Mouse (Mus musculus): ENCODE measurements around the gene Psmc3. TPM values are rescaled to one million over a fixed set of nuclear protein-coding genes. Genes with fewer than 3 reads are reported as not detected.

Psmc3 gene
- polyA plus RNA-seq, 1 experiment: 333 TPM

GRCm38 (mm10) chr2:91078314-91079025 is 24.7 kb downstream of the Psmc3 start:
- Histone ChIP-seq H3K4me3 (replicated peaks; ENCODE audit: control insufficient read depth, low read depth, low read length) (peak overlapping the region; percentile 57), H3K27ac (ENCODE audit: control insufficient read depth, insufficient read depth, low read depth, low read length, poor library complexity) (peak overlapping the region; percentile 84), H3K4me1 (ENCODE audit: control insufficient read depth, insufficient read depth, low read length) (peaks cover 8% of the 10 kb centered on the region)
- WGBS: under 1% methylated on average over 35 of the region's 36 CpGs
- TF ChIP-seq POLR2A (IDR thresholded peaks at IDR 0.05; ENCODE audit: borderline replicate concordance, control insufficient read depth, low read depth, low read length) (no peak; the same call in 1 of the 2 replicates), CTCF (IDR thresholded peaks at IDR 0.05; ENCODE audit: control insufficient read depth, insufficient read depth, low read length) (no peak)

- peaks cover 8% of the 10 kb centered on the region for H3K4me1 ChIP-seq (ENCODE audit: control insufficient read depth, insufficient read depth, low read length)
- H3K4me3 ChIP-seq (replicated peaks; ENCODE audit: control insufficient read depth, low read depth, low read length): peak overlapping the region; percentile 16
- TF ChIP-seq POLR2A (IDR thresholded peaks at IDR 0.05; ENCODE audit: borderline replicate concordance, control insufficient read depth, low read depth, low read length): no peak
- 27% methylated on average over 5 of the region's 5 CpGs for WGBS
- H3K27ac ChIP-seq (ENCODE audit: control insufficient read depth, insufficient read depth, low read depth, low read length, poor library complexity): peak overlapping the region; percentile 84
These were observed 25.2 kb downstream of the Psmc3 start for GRCm38 (mm10) chr2:91079026-91079384.

- 20% methylated on average over 8 of the region's 8 CpGs for WGBS
- Histone ChIP-seq H3K4me1 (ENCODE audit: control insufficient read depth, insufficient read depth, low read length) (peaks cover 10% of the 10 kb centered on the region), H3K4me3 (replicated peaks; ENCODE audit: control insufficient read depth, low read depth, low read length) (no peak overlapping the region), H3K27ac (ENCODE audit: control insufficient read depth, insufficient read depth, low read depth, low read length, poor library complexity) (peak overlapping the region; percentile 32)
- TF ChIP-seq POLR2A (IDR thresholded peaks at IDR 0.05; ENCODE audit: borderline replicate concordance, control insufficient read depth, low read depth, low read length): no peak
- TF ChIP-seq CTCF (IDR thresholded peaks at IDR 0.05; ENCODE audit: control insufficient read depth, insufficient read depth, low read length): no peak
These were observed 27.1 kb downstream of the Psmc3 start for GRCm38 (mm10) chr2:91080784-91081513.

- Histone ChIP-seq H3K4me3 (replicated peaks; ENCODE audit: control insufficient read depth, low read depth, low read length) (peak within 1 kb of the TSS; percentile 59), H3K27ac (ENCODE audit: control insufficient read depth, insufficient read depth, low read depth, low read length, poor library complexity) (peak within 1 kb of the TSS; percentile 89), H3K4me1 (ENCODE audit: control insufficient read depth, insufficient read depth, low read length) (peaks cover 14% of the 10 kb centered on the region)
- 20% methylated on average over 13 of the region's 13 CpGs for WGBS
- no peak for TF ChIP-seq CTCF (IDR thresholded peaks at IDR 0.05; ENCODE audit: control insufficient read depth, insufficient read depth, low read length)
- peak; percentile 40; the same call in 1 of the 2 replicates for TF ChIP-seq POLR2A (IDR thresholded peaks at IDR 0.05; ENCODE audit: borderline replicate concordance, control insufficient read depth, low read depth, low read length)
These were observed 28.2 kb downstream of the Psmc3 start, which contains the start of gene Spi1 for GRCm38 (mm10) chr2:91081775-91082695. Gene Spi1 (plus strand): TSS chr2:91082390.

GRCm38 (mm10) chr2:91082844-91083243 is 29.0 kb downstream of the Psmc3 start:
- H3K4me1 ChIP-seq (ENCODE audit: control insufficient read depth, insufficient read depth, low read length): peaks cover 14% of the 10 kb centered on the region

GRCm38 (mm10) chr2:91083366-91083940 is 29.6 kb downstream of the Psmc3 start:
- peak overlapping the region; percentile 48 for H3K4me3 ChIP-seq (replicated peaks; ENCODE audit: control insufficient read depth, low read depth, low read length)
- TF ChIP-seq POLR2A (IDR thresholded peaks at IDR 0.05; ENCODE audit: borderline replicate concordance, control insufficient read depth, low read depth, low read length) (no peak), CTCF (IDR thresholded peaks at IDR 0.05; ENCODE audit: control insufficient read depth, insufficient read depth, low read length) (peak; percentile 9; the same call in 1 of the 2 replicates)
- WGBS: 8% methylated on average over 1 of the region's 1 CpGs
- peak overlapping the region; percentile 89 for H3K27ac ChIP-seq (ENCODE audit: control insufficient read depth, insufficient read depth, low read depth, low read length, poor library complexity)
- H3K4me1 ChIP-seq (ENCODE audit: control insufficient read depth, insufficient read depth, low read length): peaks cover 15% of the 10 kb centered on the region

More at GRCm38 (mm10) chr2:91082844-91083243, 29.0 kb downstream of the Psmc3 start:
- Histone ChIP-seq H3K27ac (ENCODE audit: control insufficient read depth, insufficient read depth, low read depth, low read length, poor library complexity) (peak overlapping the region; percentile 89), H3K4me3 (replicated peaks; ENCODE audit: control insufficient read depth, low read depth, low read length) (peak overlapping the region; percentile 48)
- 2% methylated on average over 11 of the region's 11 CpGs for WGBS
- TF ChIP-seq POLR2A (IDR thresholded peaks at IDR 0.05; ENCODE audit: borderline replicate concordance, control insufficient read depth, low read depth, low read length): peak; percentile 96
- TF ChIP-seq CTCF (IDR thresholded peaks at IDR 0.05; ENCODE audit: control insufficient read depth, insufficient read depth, low read length): peak; percentile 14; the same call in 1 of the 2 replicates

GRCm38 (mm10) chr2:91084179-91084820 is 30.5 kb downstream of the Psmc3 start:
- 24% methylated on average over 15 of the region's 15 CpGs for WGBS
- Histone ChIP-seq H3K4me3 (replicated peaks; ENCODE audit: control insufficient read depth, low read depth, low read length) (peak overlapping the region; percentile 60), H3K4me1 (ENCODE audit: control insufficient read depth, insufficient read depth, low read length) (peaks cover 15% of the 10 kb centered on the region), H3K27ac (ENCODE audit: control insufficient read depth, insufficient read depth, low read depth, low read length, poor library complexity) (peak overlapping the region; percentile 89)
- no peak for TF ChIP-seq CTCF (IDR thresholded peaks at IDR 0.05; ENCODE audit: control insufficient read depth, insufficient read depth, low read length)
- TF ChIP-seq POLR2A (IDR thresholded peaks at IDR 0.05; ENCODE audit: borderline replicate concordance, control insufficient read depth, low read depth, low read length): 0 out of 2 replicates have a peak, but pooled peaks have one; percentile 39

Measured in bone marrow, adult 2 months (tissue).